8 mouse cellular contexts compared by ENCODE assay signal in genomic region chr4:123571869-123572268, GRCm38 (mm10).
DNase-seq lines count a peak whose midpoint lies in the region.

No protein-coding gene starts in this region.

- no peaks in the 10 kb centered on the region for H3K27me3 ChIP-seq in midbrain, embryonic 10.5 days (ENCODE audit: low read depth, poor library complexity, severe bottlenecking)

- WGBS in midbrain, embryonic 10.5 days, result 2% methylated on average over 7 of the region's 7 CpGs

- no peaks in the 10 kb centered on the region for H3K9me3 ChIP-seq in midbrain, embryonic 10.5 days (replicated peaks)

- no peak overlapping the region; the same call in 1 of the 2 replicates for H3K4me3 ChIP-seq in midbrain, embryonic 10.5 days

- peaks cover 39% of the 10 kb centered on the region for H3K4me1 ChIP-seq in midbrain, embryonic 10.5 days

- no peaks in the 10 kb centered on the region for H3K36me3 ChIP-seq in midbrain, embryonic 10.5 days

- DNase-seq in gastrocnemius, adult 18-20 months (ENCODE audit: low spot score), result peak; percentile 53
- DNase-seq in gastrocnemius, postnatal 14 days, result no peak
- DNase-seq in adipocyte (ENCODE audit: low spot score), result peak; percentile 72
- peak; percentile 62 for DNase-seq in heart, adult 8-10 months (ENCODE audit: low spot score)
- peak; percentile 27 to 52 for DNase-seq in kidney, postnatal 25 days
- DNase-seq in midbrain, embryonic 10.5 days (ENCODE audit: low spot score), result peak; percentile 16
- DNase-seq in thymus, postnatal 0 days (ENCODE audit: low spot score), result peak; percentile 68
- DNase-seq in urinary bladder, postnatal 14 days (ENCODE audit: low spot score), result no peak

- intact Hi-C loops in gastrocnemius, postnatal 14 days (cut with DNase I; ENCODE audit: low total_unique reads), result no loop called here

- peak overlapping the region; percentile 55 for H3K27ac ChIP-seq in midbrain, embryonic 10.5 days (replicated peaks)

Comparison
In these comparisons a context has a peak if more than half of its experiments do, and no peak if none do; other contexts are left out.
1. DNase-seq: peak in gastrocnemius, adult 18-20 months (single experiment), adipocyte (single experiment), heart, adult 8-10 months (single experiment), kidney, postnatal 25 days (2 of 2), midbrain, embryonic 10.5 days (single experiment) and thymus, postnatal 0 days (single experiment); none in gastrocnemius, postnatal 14 days (single experiment) and urinary bladder, postnatal 14 days (single experiment).